Mouse (Mus musculus) NIH3T3 (cell line): ENCODE data around the gene Tm6sf2.
"Not testable (repeated sequence)": the region's sequence is repeated elsewhere in the genome, so short reads cannot be mapped to it uniquely, and the experiment has no call there.

Experiments used
- DNase-seq: peaks from one replicate; pipeline ENCODE4 v3.0.0-alpha.2; 2012; ENCODE audit warnings: low read depth

The Tm6sf2 gene

GRCm38 (mm10) chr8:70072441-70073069 lies at the start of gene Tm6sf2:
Gene Tm6sf2 (plus strand): TSS chr8:70072924.
- DNase-seq = no peak

GRCm38 (mm10) chr8:70023596-70023995 lies 49.1 kb upstream of the Tm6sf2 start:
- no peak for DNase-seq

- no peak for DNase-seq
Observed at GRCm38 (mm10) chr8:70026151-70026550, 46.6 kb upstream of the Tm6sf2 start.

GRCm38 (mm10) chr8:70030255-70030654 lies 42.5 kb upstream of the Tm6sf2 start:
- no peak for DNase-seq

GRCm38 (mm10) chr8:70037994-70038393 lies 34.7 kb upstream of the Tm6sf2 start:
- no peak for DNase-seq

GRCm38 (mm10) chr8:70041885-70042546 lies 30.7 kb upstream of the Tm6sf2 start:
- peak; percentile 25 for DNase-seq

- DNase-seq = peak; percentile 99
Observed at GRCm38 (mm10) chr8:70042583-70043455, 29.9 kb upstream of the Tm6sf2 start, which contains the start of the genes Mau2 and Sugp1. Gene Mau2 (minus strand): TSS chr8:70042734. Gene Sugp1 (plus strand): TSS chr8:70042813.

GRCm38 (mm10) chr8:70043996-70044395 lies 28.7 kb upstream of the Tm6sf2 start:
- no peak for DNase-seq

- DNase-seq = no peak
Observed at GRCm38 (mm10) chr8:70049662-70050061, 23.1 kb upstream of the Tm6sf2 start.

GRCm38 (mm10) chr8:70050434-70050833 lies 22.3 kb upstream of the Tm6sf2 start:
- not testable (repeated sequence) for DNase-seq

GRCm38 (mm10) chr8:70057721-70058120 lies 15.0 kb upstream of the Tm6sf2 start:
- DNase-seq = no peak

GRCm38 (mm10) chr8:70071836-70072440 lies 786 bp upstream of the Tm6sf2 start:
- no peak for DNase-seq

- DNase-seq = no peak
Observed at GRCm38 (mm10) chr8:70073120-70073519, 396 bp downstream of the Tm6sf2 start.

- no peak for DNase-seq
Observed at GRCm38 (mm10) chr8:70073682-70074081, 958 bp downstream of the Tm6sf2 start.

- no peak for DNase-seq
Observed at GRCm38 (mm10) chr8:70081976-70082375, 9.3 kb downstream of the Tm6sf2 start.

- peak; percentile 81 for DNase-seq
Observed at GRCm38 (mm10) chr8:70083285-70083684, 10.6 kb downstream of the Tm6sf2 start, which contains the start of gene Hapln4. Gene Hapln4 (plus strand): TSS chr8:70083457.

GRCm38 (mm10) chr8:70084191-70085065 lies 11.7 kb downstream of the Tm6sf2 start:
- no peak for DNase-seq

- no peak for DNase-seq
Observed at GRCm38 (mm10) chr8:70086151-70086550, 13.4 kb downstream of the Tm6sf2 start.

GRCm38 (mm10) chr8:70087237-70087636 lies 14.5 kb downstream of the Tm6sf2 start:
- no peak for DNase-seq

- DNase-seq = peak; percentile 30
Observed at GRCm38 (mm10) chr8:70087836-70088650, 15.3 kb downstream of the Tm6sf2 start.
